Mouse (Mus musculus) small intestine, adult 2 months (tissue): Measurements from ENCODE around the gene Muc1.

ENCODE experiments used
- CTCF ChIP-seq: fragments of 200-500 bp; IDR thresholded peaks from 2 replicates; pipeline ENCODE4 v1.5.1; 2012; ENCODE audit warnings: low read depth, mild to moderate bottlenecking, control low read depth, inconsistent platforms, low read length, moderate library complexity, mixed read lengths; ENCODE audit not compliant: insufficient replicate concordance, insufficient read length; ENCODE audit errors: extremely low read depth
- POLR2A ChIP-seq: fragments of 200-500 bp; IDR thresholded peaks from 2 replicates; pipeline ENCODE4 v1.6.1; 2012; ENCODE audit warnings: low read depth, mild to moderate bottlenecking, control low read depth, inconsistent platforms, low read length, moderate library complexity

- no peak for TF ChIP-seq CTCF
- TF ChIP-seq POLR2A, result no peak
Observed at GRCm38 (mm10) chr3:89218271-89218670, 10.6 kb upstream of the Muc1 start.
